Mouse (Mus musculus) layer of hippocampus, postnatal 10 days (tissue): ENCODE measurements around the gene Btbd19. TPM values are rescaled to one million over a fixed set of nuclear protein-coding genes. Genes with fewer than 3 reads are reported as not detected.

ENCODE experiments used
- DNase-seq, 2 experiments: peaks; one replicate each; pipeline ENCODE4 v3.0.0; 2021; ENCODE audit warnings: low spot score in 2 of 2
- total RNA-seq, 2 experiments: library from RNA; stranded (reverse); gene quantifications; 2 replicates each; pipeline ENCODE4 v1.2.3; 2021

Btbd19 gene
- total RNA-seq, 2 experiments from 2014 or later = 6.7 to 11.2 TPM

DNA sequence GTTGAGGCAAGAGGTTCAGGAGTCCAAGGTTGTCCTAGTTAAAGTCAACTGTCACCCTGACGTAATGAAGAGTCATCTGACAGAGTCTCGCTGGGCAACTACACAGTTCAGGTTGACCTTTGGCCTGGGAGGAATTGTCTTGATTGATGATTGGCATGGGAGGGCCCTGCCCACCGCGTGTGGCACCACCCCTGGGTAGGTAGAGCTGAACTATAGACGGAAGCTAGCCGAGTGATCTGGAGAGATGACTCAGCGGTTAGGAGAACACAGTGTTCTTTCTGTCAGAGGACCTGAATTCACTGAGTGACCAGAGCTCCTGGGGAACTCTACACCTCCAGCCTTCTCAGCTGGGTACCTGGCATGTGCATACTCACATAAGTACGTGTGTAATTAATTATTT, 10.5 kb upstream of the Btbd19 start:
- DNase-seq = no peak

DNA sequence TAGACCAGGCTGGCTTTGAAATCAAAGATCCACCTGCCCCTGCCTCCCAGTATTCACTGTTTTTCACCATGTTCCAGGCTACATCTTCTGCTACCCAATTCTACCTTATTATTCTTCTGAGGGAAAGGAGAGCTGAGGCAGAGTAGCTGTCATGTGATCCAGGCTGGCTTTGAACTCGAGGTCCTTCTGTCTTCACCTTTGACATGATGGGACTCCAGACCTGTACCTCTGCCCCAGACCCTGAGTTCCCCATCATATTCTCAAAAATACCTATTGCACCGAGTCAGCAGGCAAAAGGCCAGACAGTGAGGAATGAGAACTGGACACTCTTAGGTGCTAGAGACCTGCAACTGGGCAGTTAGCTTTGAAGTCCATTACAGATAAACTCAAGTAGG, 9.1 kb upstream of the Btbd19 start:
- DNase-seq = no peak

DNA sequence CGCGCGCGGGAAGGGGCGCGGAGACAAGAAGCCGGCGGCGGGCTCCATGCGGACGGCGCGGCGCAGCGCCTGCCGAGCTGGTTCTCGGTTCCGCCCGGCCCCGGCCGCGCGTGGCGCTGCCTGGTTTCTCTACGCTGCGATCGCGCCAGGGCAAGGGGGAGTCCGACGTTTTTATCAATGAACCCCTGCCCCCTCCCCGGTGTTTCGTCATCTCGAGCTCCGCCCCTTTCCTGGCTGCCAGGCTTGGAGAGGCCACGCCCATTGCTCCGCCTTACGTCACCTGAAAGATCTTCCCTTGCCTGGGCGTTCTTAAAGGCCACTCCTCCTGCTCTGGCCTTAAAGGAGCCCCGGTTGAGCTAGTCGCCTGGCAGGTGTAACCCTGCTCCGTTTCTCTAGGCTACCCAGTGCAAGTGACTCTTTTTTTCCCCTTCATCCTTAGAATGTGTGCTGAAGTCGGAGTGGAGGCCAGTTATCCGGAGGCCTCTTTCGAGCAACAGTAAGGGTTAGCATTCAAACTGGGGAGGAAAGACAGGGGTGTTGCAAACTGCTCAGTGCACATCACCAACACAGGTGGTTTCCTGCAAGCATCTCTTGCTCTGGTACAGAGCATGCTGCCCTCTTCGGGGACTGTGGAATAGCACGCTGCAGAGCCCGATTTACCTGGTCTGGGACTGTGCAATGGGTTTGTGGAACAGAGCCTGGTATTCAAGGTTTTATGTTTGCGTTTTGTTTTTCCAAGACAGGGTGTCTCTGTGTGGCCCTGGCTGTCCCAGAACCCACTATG, 8.5 kb upstream of the Btbd19 start, which contains the start of gene Plk3:
TSS of gene Plk3 (minus strand) at position 147 of the 784 bp plus-strand sequence.
- peak; percentile 98 to 99 for DNase-seq

DNA sequence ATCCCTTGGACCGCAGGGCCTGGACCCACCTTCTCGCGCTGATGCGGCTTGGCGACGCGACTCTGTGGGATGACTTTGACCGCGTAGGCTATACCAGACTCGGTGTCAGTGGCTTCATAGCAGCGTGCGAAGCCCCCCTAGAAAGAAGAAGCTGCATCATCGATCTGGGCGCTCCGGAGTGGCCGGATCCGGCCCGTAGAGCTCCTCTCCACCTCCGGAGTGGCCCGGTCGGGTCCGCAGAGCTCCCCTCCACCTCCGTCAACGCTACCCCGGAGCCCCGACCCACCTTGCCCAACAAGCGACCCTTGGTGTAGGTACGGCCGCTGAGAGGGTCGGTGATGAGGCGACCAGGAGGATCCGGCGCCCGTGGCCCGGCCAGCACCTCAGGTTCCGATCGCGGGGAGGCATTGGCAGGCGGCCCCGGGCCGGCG, 7.9 kb upstream of the Btbd19 start:
- peak; percentile 40 to 43 for DNase-seq

DNA sequence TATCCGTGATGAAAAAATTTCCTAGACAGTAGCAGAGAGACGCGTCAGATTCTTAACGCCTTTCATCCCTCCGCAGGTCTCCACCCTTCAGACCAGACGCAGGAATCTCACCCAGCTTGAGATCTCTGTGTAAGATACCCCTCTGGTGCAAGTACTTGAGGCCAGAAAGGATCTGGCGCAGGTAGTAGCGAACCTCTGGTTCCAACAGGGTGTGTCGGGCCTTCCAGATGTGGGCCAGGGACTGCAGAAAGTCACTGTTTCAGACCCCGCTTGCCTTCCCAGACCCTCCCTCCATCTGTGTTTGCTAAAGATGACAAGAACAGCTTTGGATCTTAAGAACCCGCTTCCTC, 7.2 kb upstream of the Btbd19 start:
- DNase-seq = no peak

DNA sequence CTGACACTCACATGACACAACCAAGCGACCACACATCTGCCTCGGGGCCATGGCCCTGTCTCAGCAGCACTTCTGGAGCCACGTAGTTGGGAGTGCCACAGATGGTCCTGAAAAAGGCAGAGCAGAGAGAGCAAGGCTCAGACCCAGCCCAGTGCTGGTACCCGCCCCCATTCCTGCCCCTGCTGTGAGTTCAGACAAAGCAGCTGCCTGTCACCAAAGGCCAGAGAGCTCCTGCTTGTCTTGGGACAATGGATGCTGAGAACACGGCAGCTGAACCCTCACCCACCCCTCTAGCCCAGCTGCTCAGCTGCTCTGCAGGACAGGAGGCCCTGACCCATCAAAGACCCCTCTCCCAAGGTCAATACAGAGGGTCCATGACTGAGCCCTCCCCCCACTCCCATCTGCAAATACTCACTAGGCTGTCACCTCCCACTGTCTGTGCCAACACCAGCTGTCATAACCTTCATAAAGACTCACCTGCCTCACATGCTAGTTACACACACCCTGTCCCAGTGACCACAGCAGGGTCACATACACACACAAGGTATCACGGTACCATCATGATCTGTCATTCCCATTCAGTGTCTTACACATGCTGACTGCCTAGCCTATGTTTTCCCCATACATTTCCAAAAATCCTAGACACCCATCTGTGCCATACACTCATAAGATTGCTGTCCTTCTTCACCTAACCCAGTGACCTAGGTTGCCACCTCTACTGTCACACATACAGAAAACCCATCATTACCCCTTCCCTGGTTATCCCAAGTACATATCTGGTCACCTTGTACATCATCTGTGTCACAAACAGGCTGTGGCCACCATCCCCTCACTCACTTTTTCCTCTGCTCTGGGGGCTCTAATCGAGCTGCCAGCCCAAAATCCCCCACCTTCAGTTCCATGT, 6.6 kb upstream of the Btbd19 start:
- no peak for DNase-seq

DNA sequence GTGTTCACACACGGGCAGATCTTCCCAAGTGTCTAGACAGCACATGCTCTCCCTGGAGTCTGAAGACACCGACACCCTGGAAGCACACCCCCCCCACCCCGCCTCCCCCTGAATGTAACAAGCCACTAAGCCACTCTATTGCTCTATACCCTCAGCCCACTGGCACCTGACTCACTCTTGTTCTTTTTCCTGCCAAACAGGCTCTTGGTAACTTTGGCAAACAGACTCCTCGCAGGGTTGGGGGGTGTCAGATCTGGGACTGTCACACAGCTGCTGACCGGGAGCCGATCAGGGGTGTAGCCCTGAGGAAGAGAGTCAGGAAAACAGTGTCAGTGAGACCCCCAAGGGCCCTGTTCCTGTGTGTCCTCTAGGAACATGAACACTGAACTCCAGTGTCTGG, 5.7 kb upstream of the Btbd19 start:
- no peak for DNase-seq

DNA sequence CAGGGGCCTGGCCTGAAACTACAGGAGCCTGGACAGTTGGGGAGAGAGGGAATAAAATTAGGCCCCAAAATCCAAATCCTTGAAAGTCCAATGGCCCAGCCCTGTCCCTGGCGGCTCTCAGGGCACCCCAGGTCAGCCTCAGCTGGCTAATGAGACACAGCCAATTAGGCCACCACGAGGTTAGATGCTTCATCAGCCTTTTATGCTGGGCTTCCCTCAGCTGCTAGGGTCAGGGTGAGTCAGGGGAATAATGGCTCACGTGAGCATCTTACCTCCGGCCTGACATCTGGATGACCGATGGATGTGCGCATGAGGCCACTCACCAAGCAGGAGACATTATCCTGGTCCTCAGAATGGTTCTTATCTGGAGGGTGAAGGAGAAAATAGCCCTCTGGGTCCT, 5.3 kb upstream of the Btbd19 start:
- DNase-seq = no peak

DNA sequence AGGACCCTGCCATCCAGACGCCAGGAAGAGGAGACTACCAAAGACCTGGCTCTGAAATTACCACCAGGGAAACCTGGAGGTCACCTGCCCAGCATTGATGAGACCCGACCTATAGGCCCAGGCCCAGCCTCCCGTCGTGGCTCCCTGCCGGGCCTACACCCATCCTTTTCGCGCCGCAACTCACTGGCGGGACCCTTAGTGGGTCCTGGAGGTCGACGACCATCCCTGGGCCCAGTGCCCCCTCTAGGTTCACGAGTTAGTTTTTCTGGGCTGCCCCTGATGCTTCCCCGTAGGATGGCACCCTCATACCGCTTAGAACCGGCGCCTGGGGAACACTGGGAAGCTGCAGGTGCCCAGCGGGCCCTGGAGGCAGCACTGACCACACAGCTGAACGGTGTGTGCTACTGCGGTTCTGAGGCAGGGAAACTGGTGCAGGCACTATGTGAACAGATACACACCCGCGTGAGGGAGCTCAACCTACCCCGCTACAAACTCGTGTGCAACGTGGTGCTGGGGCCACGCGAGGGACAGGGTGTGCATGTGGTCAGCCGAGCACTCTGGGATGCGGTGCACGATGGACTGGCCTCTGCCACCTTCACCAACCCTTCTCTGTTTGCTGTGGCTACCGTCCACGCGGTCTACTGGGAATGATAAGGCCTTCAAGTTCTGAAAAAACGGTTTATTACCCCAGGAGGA, 2.6 kb upstream of the Btbd19 start:
- no peak for DNase-seq

DNA sequence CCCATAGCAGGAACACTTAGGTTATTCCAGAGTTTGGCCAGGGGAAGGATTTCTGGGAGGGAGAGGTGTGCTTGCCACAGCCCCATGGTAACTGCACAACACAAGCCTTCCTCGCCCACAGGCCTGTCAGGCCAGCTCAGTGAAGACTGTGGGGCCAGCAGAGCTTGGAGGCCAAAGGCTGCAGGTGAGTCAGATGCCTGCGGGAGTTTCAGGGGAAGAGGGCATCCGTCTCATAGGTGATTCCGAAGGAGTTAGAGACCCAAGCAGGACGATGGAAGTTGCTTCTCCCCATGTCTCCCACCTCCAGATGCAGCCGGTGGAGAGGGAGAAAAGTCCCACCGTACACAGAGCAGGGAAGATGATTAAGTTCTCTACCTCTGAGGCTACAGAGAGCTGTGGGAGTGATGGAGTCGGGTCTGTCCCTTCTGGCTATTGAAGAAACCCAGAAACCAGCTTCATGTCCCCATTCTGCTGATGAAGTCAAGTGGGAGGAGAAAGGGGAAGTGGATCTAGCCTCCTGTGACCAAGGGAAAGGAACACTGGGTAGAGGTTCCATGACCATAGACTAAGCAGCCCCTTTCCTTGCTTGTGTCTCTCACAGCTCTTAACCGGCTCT, 1.3 kb upstream of the Btbd19 start, which contains the start of gene Tctex1d4:
TSS of gene Tctex1d4 (plus strand) at position 120 of the 616 bp plus-strand sequence.
- peak in 1 of 2 experiments; percentile 19 for DNase-seq

DNA sequence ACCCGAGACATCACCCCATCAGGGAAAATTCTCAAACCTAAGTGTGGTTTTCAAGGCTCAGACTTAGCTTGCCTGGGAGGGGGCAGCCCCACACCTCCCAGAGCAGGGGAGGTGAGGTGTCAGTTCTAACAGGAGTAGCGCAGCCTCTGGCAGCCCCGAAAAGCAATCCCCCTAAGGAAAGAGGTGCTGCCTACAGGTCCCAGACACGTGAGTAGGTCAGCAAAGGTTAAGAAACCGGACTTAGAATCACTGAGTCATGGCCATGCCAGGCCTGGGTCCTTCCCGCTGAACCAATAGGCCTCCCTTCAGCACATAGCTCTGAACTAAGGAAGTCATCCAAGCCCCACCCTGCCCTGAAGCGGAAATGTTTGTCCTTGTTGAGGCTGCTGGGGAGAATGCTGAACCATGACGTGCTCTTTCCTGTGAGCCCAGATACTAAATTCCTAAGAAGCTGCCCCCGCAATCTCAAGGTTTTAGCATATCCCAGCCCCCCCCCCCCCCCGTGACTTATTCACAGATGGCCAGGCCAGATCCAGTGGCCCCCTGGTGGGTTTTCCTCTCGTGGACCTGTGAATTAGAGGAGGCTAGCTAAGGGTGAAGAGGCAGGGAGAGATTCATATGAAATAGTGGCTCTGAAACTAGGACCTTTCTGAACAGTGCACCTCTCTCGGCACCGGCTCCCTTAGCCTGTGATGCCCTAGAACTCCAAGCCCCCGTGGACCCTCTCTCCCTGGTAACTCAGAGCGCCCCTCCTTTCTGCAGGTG, 567 bp upstream of the Btbd19 start:
- peak; percentile 37 to 53 for DNase-seq

DNA sequence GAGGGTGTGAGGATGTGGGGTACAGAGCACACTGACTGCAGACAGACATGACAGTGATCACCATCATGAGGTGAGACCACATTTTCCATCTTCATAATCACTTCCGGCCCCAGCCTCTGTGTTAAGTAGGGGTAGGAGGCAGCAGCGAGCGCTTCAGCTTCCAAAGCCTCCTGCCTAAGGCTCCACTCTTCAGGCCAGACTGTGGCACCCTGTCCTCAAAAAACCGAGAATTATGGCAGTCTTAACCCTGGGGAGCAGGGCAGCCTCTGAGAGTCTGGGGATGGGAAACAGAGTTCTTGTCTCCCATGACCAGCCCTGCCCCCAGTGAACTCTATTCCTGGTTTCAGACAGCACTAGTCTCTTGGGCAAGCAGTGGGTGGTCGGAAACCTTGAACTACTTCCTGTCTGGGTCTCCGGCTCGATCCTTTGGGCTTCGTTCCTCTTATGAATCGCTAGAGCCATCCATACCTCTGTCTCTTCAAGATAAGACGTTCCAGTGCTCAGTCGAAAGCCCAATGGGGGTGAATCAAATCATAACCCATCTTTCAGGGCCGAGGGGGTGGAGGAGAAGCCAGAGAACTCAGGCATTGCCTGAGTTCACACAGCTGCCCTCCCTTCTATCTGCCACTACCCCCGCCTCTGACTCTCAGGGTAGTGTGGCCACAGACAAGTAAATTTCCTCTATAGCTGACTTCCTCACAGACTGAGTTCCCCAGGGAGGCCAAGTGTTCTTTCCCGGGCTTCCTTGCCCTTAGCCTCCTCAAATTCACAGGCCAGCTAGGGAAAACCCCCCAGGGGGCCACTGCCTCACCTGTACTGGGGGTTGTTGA, 792 bp downstream of the Btbd19 start:
- DNase-seq = peak in 1 of 2 experiments; percentile 37

DNA sequence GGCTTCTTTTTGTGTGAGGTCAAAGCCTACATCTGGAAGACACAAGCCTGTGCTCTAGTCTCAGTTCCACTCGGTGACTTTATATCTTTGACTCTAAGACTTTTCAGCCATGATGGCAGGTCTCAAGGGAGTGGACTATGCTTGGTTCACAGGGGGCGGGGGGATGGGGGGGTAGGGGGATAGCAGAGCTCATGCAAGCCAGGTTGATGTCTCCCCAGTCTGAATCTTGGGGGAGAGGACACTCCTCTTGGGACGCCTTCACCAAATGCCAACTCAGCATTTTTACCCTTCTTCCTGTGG, 1.4 kb downstream of the Btbd19 start:
- no peak for DNase-seq

DNA sequence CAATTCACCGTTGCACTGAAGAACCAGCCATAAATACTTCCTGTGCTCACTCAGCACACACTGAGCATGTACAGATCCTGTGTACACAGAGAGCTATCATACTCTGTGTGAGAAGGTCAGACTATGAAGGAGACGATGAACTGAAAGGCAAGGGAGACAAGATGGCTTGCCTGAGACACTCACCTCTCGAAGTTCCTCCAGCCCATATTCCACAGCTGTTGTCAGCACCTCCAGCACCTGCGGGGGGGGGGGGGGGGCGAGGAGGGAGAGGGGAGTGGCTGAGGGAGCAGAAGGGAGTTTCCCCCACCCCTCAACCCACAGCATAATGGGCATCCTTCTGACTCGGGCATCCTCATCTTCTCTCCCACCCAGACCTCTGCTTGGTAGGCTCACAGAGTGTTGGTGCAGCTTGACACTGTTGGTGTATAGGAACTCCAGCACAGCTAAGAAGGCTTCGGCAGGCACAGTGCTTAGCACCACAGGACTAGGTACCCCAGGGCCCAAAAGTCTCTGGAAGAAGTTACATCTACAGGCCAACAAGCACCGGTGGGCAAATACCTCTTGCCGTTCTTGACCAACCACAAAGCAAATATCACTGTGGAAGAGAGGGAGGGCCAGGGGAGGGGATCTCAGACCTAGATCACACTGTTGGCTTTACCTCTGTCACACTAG, 1.8 kb downstream of the Btbd19 start:
- no peak for DNase-seq

DNA sequence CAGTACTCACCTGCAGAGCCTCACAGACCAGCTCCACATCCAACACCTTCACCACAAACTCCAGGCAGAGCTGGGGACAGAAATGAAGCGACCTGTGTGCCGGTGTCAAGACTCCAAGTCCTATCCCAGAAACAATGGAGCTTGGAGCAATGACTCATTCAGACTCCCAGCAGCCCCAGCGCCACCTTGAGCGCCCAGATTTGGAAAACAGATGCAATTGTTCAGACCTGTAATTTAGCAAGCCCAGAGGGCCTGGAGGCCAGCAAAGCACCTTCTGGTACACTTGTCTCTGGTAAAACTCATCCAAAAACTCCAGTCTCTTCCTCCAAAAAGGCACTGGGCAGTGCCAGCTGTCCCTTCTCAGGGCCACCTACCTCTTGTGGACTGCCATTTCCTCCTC, 3.3 kb downstream of the Btbd19 start:
- DNase-seq = no peak

DNA sequence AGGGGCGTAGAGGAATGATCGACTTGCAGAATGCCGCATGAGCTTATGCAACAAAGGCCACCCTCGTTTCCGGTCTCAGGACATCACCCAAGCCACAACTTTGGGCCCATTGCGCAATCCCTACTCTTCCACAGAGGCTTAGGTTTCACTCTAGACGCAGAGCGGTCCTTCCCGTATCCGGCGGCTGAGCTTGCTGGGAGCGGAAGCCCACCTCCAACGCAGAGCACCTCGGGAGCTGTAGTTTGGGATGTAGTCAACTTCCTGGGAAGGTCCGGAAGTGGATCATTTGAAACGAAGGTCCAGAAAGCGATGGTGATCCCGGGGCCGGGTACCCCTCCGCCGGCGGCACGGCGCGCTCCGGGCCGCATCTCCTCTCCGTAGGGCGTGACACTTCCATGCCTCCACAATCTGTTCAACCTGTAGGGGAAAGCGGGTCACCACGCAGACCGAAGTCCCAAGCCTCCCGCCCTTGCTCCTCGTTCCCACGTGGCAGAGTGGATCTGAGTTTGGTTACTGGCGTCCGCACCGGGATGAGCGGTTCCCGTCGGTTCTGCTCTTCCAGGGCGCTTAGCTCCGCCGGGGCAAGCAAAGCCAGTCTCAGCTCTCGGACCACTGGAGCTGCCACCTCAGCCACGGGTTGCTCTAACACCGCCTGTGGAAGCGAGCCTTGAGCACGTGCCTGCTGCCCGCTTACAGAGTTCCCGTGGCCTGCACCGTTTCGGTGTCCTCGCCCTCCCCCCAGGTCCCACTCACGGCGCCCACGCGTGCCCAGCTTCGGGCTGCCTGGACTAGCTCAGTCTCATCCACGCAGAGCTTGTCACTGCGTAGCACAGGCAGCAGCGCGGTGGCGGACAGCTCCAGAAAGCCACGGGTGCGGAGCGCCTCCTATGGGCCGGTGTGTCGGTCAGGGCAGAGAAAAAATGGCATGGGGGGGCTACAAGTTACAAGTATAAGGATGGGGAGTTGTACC, 4.8 kb downstream of the Btbd19 start:
- DNase-seq = peak; percentile 88 to 89

DNA sequence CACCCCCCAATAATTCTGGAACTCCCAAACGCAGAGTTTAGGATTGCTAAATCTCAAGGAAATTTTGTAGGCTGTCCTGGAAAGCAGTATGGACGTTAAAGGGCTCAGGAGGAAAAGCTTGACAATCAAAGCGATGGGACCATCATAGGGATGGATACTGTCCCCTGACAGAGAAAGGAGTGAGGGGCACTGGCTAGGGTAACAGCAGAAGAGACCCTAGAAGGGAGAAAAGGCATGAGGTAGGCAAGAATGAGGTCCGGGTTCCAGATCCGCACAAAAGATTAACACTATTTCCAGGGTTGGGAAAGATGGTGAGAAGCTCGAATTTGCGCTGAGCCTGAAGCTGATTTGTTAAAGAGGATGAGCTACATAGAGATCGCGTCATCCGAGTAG, 5.5 kb downstream of the Btbd19 start:
- no peak for DNase-seq

DNA sequence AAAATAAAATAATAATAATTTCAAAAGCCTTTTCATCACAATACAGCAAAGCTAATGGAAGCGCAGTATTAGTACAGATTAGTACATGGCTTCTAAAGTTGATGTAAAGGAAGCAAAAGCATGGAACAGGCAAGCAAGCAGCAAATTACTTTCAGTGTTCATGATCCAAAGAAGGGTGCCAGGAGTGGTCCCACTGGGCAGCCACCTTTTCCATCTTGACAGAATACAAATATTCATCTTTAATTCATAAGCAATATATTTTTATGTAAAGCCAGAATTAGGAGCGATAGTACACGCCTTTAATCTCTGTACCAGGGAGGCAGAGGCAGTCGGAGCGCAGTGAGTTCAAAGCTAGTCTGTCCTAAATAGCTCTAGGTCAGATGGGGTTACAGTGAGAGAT, 5.9 kb downstream of the Btbd19 start:
- no peak for DNase-seq
